Mouse (Mus musculus): ENCODE measurements at regions not wholly inside any gene's neighbourhood (a gene's known extent, or its start where the extent isn't known, plus 50 kb on each side); places are given as distances from the start of the nearest gene placed in this dataset.

GRCm38 (mm10) chr12:21899109-21899508 lies 481.7 kb upstream of the Ywhaq start:
- peak; percentile 19 to 52 for DNase-seq (ENCODE audit: low spot score in 2 of 2)
